ENCODE assay signal across 8 mouse cellular contexts in genomic region chr12:108005816-108006626, GRCm38 (mm10). TPM values are rescaled to one million over a fixed set of nuclear protein-coding genes. Genes with fewer than 3 reads are reported as not detected.
DNase-seq lines count a peak whose midpoint lies in the region; ATAC-seq lines count a peak whose summit lies in the region.

No protein-coding gene starts in this region.

- WGBS in forebrain, embryonic 12.5 days, result under 1% methylated on average over 54 of the region's 56 CpGs
- WGBS in hindbrain, embryonic 13.5 days, result under 1% methylated on average over 51 of the region's 56 CpGs
- 0% methylated on average over 56 of the region's 56 CpGs for WGBS in midbrain, embryonic 10.5 days
- under 1% methylated on average over 46 of the region's 56 CpGs for WGBS in stomach, embryonic 14.5 days

- H3K9ac ChIP-seq in forebrain, embryonic 12.5 days, result peak overlapping the region; percentile 49
- H3K9ac ChIP-seq in hindbrain, embryonic 13.5 days, result peak overlapping the region; percentile 71
- no peak overlapping the region for H3K9ac ChIP-seq in stomach, embryonic 14.5 days (replicated peaks; ENCODE audit: low read depth, low read length)

- ATAC-seq in forebrain, embryonic 12.5 days (ENCODE audit: low FRiP score), result peak; percentile 75
- peak; percentile 76 for ATAC-seq in hindbrain, embryonic 13.5 days (ENCODE audit: low FRiP score)
- ATAC-seq in stomach, embryonic 14.5 days (ENCODE audit: insufficient number of reproducible peaks, insufficient read depth, low FRiP score, low read depth), result peak; percentile 73
- ATAC-seq in activated CD4-positive, CD25-positive, alpha-beta regulatory T cell, adult 4 months, result no peak

- H3K4me1 ChIP-seq in forebrain, embryonic 12.5 days, result peaks cover 38% of the 10 kb centered on the region
- peaks cover 27% of the 10 kb centered on the region for H3K4me1 ChIP-seq in hindbrain, embryonic 13.5 days (replicated peaks)
- H3K4me1 ChIP-seq in midbrain, embryonic 10.5 days, result peaks cover 46% of the 10 kb centered on the region
- peaks cover 17% of the 10 kb centered on the region; the same call in 1 of the 2 replicates for H3K4me1 ChIP-seq in stomach, embryonic 14.5 days (ENCODE audit: control insufficient read depth, insufficient read depth, low read length)

- H3K27me3 ChIP-seq in forebrain, embryonic 12.5 days, result peaks cover 24% of the 10 kb centered on the region
- H3K27me3 ChIP-seq in hindbrain, embryonic 13.5 days, result peaks cover 20% of the 10 kb centered on the region; the same call in 1 of the 2 replicates
- peaks cover 73% of the 10 kb centered on the region for H3K27me3 ChIP-seq in midbrain, embryonic 10.5 days (ENCODE audit: low read depth, poor library complexity, severe bottlenecking)
- no peaks in the 10 kb centered on the region for H3K27me3 ChIP-seq in stomach, embryonic 14.5 days (ENCODE audit: control insufficient read depth, insufficient read depth, low read length)

- H3K9me3 ChIP-seq in forebrain, embryonic 12.5 days, result no peaks in the 10 kb centered on the region
- no peaks in the 10 kb centered on the region for H3K9me3 ChIP-seq in hindbrain, embryonic 13.5 days
- no peaks in the 10 kb centered on the region for H3K9me3 ChIP-seq in midbrain, embryonic 10.5 days (replicated peaks)
- no peaks in the 10 kb centered on the region for H3K9me3 ChIP-seq in stomach, embryonic 14.5 days (ENCODE audit: control insufficient read depth, low read depth, low read length)

- H3K4me3 ChIP-seq in forebrain, embryonic 12.5 days (replicated peaks), result peak overlapping the region; percentile 96
- H3K4me3 ChIP-seq in hindbrain, embryonic 13.5 days, result peak overlapping the region; percentile 93
- peak overlapping the region; percentile 86 for H3K4me3 ChIP-seq in midbrain, embryonic 10.5 days
- H3K4me3 ChIP-seq in stomach, embryonic 14.5 days (ENCODE audit: low read depth, low read length), result peak overlapping the region; percentile 80

- no peaks in the 10 kb centered on the region for H3K36me3 ChIP-seq in forebrain, embryonic 12.5 days (replicated peaks)
- no peaks in the 10 kb centered on the region for H3K36me3 ChIP-seq in hindbrain, embryonic 13.5 days
- H3K36me3 ChIP-seq in midbrain, embryonic 10.5 days, result no peaks in the 10 kb centered on the region
- no peaks in the 10 kb centered on the region for H3K36me3 ChIP-seq in stomach, embryonic 14.5 days (ENCODE audit: control insufficient read depth, insufficient read depth, low read length)

- peak; percentile 78 for DNase-seq in CD4-positive helper T cell, adult 2 months (ENCODE audit: low read depth, low spot score)
- peak; percentile 78 for DNase-seq in adrenal gland, postnatal 10 days
- DNase-seq in layer of hippocampus, postnatal 36 days, result peak; percentile 80 to 84
- peak; percentile 93 for DNase-seq in midbrain, embryonic 10.5 days (ENCODE audit: low spot score)

- H3K4me2 ChIP-seq in forebrain, embryonic 12.5 days, result peak overlapping the region; percentile 75
- H3K4me2 ChIP-seq in hindbrain, embryonic 13.5 days, result peak overlapping the region; percentile 79
- H3K4me2 ChIP-seq in stomach, embryonic 14.5 days (replicated peaks; ENCODE audit: low read depth, low read length), result peak overlapping the region; percentile 93

- H3K27ac ChIP-seq in forebrain, embryonic 12.5 days, result peak overlapping the region; percentile 56
- H3K27ac ChIP-seq in hindbrain, embryonic 13.5 days, result peak overlapping the region; percentile 62; the same call in 1 of the 2 replicates
- H3K27ac ChIP-seq in midbrain, embryonic 10.5 days (replicated peaks), result peak overlapping the region; percentile 96
- H3K27ac ChIP-seq in stomach, embryonic 14.5 days (ENCODE audit: low read length), result no peak overlapping the region

RNA-seq across cellular contexts. Expression of gene Bcl11b, which starts 2.6 kb away (rescaled TPM):
- 1 to 10 TPM; 1.7 to 1.9 TPM for total RNA-seq in adrenal gland, postnatal 10 days (2021)
- polyA plus RNA-seq in forebrain, embryonic 12.5 days (2016; fragmentation: Nextera tagmentation; extraction: Ambion mirVana), result 46.0 and 54.4 TPM in 2 replicates
- polyA plus RNA-seq in hindbrain, embryonic 13.5 days (2015; fragmentation: Nextera tagmentation; extraction: Ambion mirVana), result 27.0 and 31.0 TPM in 2 replicates
- 100 to 1,000 TPM; 134 to 137 TPM for total RNA-seq in layer of hippocampus, postnatal 36 days (2021)
- 2.5 and 3.9 TPM in 2 replicates for polyA plus RNA-seq in midbrain, embryonic 10.5 days (2016; fragmentation: Nextera tagmentation; extraction: Ambion mirVana)
- 6.0 and 6.8 TPM in 2 replicates for polyA plus RNA-seq in stomach, embryonic 14.5 days (2014; fragmentation: Nextera tagmentation; extraction: Ambion mirVana)
- 10 to 100 TPM; 36.1 to 38.4 TPM for polyA plus RNA-seq in activated CD4-positive, CD25-positive, alpha-beta regulatory T cell, adult 4 months (2017; shearing (Covaris generic))
